In the genomic region with DNA sequence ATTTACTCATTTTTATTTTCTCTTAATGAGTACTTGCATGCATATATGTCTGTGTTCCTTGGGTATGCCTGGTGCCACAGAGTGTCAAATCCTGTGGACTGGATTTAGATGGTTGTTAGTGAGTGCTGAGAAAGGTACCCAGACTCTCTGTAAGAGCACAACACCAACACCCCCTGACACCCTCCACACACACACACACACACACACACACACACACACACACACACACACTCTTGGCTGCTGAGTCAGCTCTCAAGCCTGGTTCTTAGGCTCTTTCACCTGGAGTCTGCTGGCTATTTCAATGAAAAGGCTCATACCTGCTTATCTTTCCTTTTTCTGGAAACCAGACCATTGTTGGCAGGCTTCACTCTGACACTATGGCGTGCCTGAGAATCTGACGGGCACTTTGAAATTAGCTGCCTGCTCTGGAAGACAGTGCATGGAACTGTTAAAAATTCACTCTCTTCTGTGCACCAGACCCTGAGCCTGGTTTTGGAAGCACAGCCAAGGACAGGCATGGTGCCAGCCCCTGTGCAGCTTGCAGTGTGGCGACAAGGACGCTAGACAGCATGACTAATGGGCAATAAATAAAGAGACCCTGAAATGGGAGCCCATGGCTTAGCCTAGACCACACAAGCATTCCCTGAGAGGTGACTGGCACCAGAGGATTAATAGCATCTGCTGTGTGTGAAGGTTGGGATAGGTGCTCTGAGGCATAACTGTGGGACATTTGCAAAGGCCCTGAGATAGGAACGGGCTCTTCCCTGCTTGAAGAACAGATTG, we compare ENCODE assay signal across 9 mouse cellular contexts. TPM values are rescaled to one million over a fixed set of nuclear protein-coding genes. Genes with fewer than 3 reads are reported as not detected.
DNase-seq lines count a peak whose midpoint lies in the region; ATAC-seq and TF ChIP-seq lines count a peak whose summit lies in the region.
"Had no signal": no experiment of that assay in that cellular context is flagged by ENCODE, and none has a peak within 500 bp of the region (broad histone marks: within the 10 kb centered on the region; RNA-seq: fewer than 3 reads in every experiment).

No protein-coding gene starts in this region.

- H3K27ac ChIP-seq in hindbrain, embryonic 12.5 days, result no peak overlapping the region
- no peak overlapping the region for H3K27ac ChIP-seq in hindbrain, embryonic 11.5 days (ENCODE audit: low read depth, low read length)
- H3K27ac ChIP-seq in heart, embryonic 15.5 days, result peak overlapping the region; percentile 55
- 0 out of 2 replicates have a peak overlapping the region, but pooled peaks have one; percentile 24 for H3K27ac ChIP-seq in neural tube, embryonic 13.5 days (replicated peaks)
- no peak overlapping the region for H3K27ac ChIP-seq in intestine, postnatal 0 days (ENCODE audit: low read depth, low read length)
- H3K27ac ChIP-seq: lung, embryonic 15.5 days had no signal

- H3K4me1 ChIP-seq in hindbrain, embryonic 12.5 days, result no peaks in the 10 kb centered on the region
- no peaks in the 10 kb centered on the region for H3K4me1 ChIP-seq in hindbrain, embryonic 11.5 days (replicated peaks; ENCODE audit: control insufficient read depth, insufficient read depth, low read length)
- H3K4me1 ChIP-seq in heart, embryonic 15.5 days (replicated peaks), result peaks cover 15% of the 10 kb centered on the region
- H3K4me1 ChIP-seq in neural tube, embryonic 13.5 days (replicated peaks), result peaks cover 12% of the 10 kb centered on the region
- H3K4me1 ChIP-seq in intestine, postnatal 0 days (replicated peaks; ENCODE audit: control insufficient read depth, insufficient read depth, low read length), result no peaks in the 10 kb centered on the region

- no peaks in the 10 kb centered on the region for H3K36me3 ChIP-seq in hindbrain, embryonic 12.5 days
- H3K36me3 ChIP-seq in hindbrain, embryonic 11.5 days (ENCODE audit: control insufficient read depth, insufficient read depth, low read length), result no peaks in the 10 kb centered on the region
- no peaks in the 10 kb centered on the region for H3K36me3 ChIP-seq in heart, embryonic 15.5 days
- H3K36me3 ChIP-seq in neural tube, embryonic 13.5 days, result no peaks in the 10 kb centered on the region
- H3K36me3 ChIP-seq in intestine, postnatal 0 days (ENCODE audit: control insufficient read depth, insufficient read depth), result no peaks in the 10 kb centered on the region
- H3K36me3 ChIP-seq: lung, embryonic 15.5 days had no signal

- no peak overlapping the region for H3K4me3 ChIP-seq in hindbrain, embryonic 12.5 days
- no peak overlapping the region for H3K4me3 ChIP-seq in hindbrain, embryonic 11.5 days (ENCODE audit: low read depth, low read length)
- no peak overlapping the region for H3K4me3 ChIP-seq in heart, embryonic 15.5 days
- H3K4me3 ChIP-seq in neural tube, embryonic 13.5 days, result no peak overlapping the region
- H3K4me3 ChIP-seq in intestine, postnatal 0 days (ENCODE audit: low read depth, low read length), result no peak overlapping the region
- H3K4me3 ChIP-seq: lung, embryonic 15.5 days had no signal

- no peaks in the 10 kb centered on the region for H3K9me3 ChIP-seq in hindbrain, embryonic 12.5 days (replicated peaks)
- H3K9me3 ChIP-seq in hindbrain, embryonic 11.5 days (ENCODE audit: control insufficient read depth, low read length), result no peaks in the 10 kb centered on the region
- H3K9me3 ChIP-seq in heart, embryonic 15.5 days (replicated peaks), result no peaks in the 10 kb centered on the region
- H3K9me3 ChIP-seq in neural tube, embryonic 13.5 days, result 0 out of 2 replicates have a peak, but pooled peaks cover 5% of the 10 kb centered on the region
- H3K9me3 ChIP-seq in intestine, postnatal 0 days (ENCODE audit: control insufficient read depth), result no peaks in the 10 kb centered on the region
- H3K9me3 ChIP-seq: lung, embryonic 15.5 days had no signal

- TF ChIP-seq CTCF in intestine, postnatal 0 days (IDR thresholded peaks at IDR 0.05; ENCODE audit: low read depth), result no peak

- no peak overlapping the region for H3K4me2 ChIP-seq in hindbrain, embryonic 12.5 days (replicated peaks)
- no peak overlapping the region for H3K4me2 ChIP-seq in hindbrain, embryonic 11.5 days (replicated peaks; ENCODE audit: low read depth, low read length)
- no peak overlapping the region; the same call in 1 of the 2 replicates for H3K4me2 ChIP-seq in heart, embryonic 15.5 days
- H3K4me2 ChIP-seq in neural tube, embryonic 13.5 days, result no peak overlapping the region
- H3K4me2 ChIP-seq in intestine, postnatal 0 days (replicated peaks; ENCODE audit: low read depth), result no peak overlapping the region
- H3K4me2 ChIP-seq: lung, embryonic 15.5 days had no signal

- no peaks in the 10 kb centered on the region for H3K27me3 ChIP-seq in hindbrain, embryonic 12.5 days
- H3K27me3 ChIP-seq in hindbrain, embryonic 11.5 days (ENCODE audit: control insufficient read depth, insufficient read depth, low read length), result no peaks in the 10 kb centered on the region
- H3K27me3 ChIP-seq in heart, embryonic 15.5 days, result peaks cover 6% of the 10 kb centered on the region; the same call in 1 of the 2 replicates
- no peaks in the 10 kb centered on the region; the same call in 1 of the 2 replicates for H3K27me3 ChIP-seq in neural tube, embryonic 13.5 days
- no peaks in the 10 kb centered on the region for H3K27me3 ChIP-seq in intestine, postnatal 0 days (replicated peaks; ENCODE audit: control insufficient read depth, insufficient read depth, low read length)
- H3K27me3 ChIP-seq: lung, embryonic 15.5 days had no signal

- DNase-seq in hindbrain, embryonic 11.5 days (ENCODE audit: low spot score), result no peak
- peak; percentile 46 for DNase-seq in brain, adult 2 months (ENCODE audit: low read depth, low spot score)
- DNase-seq in layer of hippocampus, adult 18-20 months (ENCODE audit: low spot score in 2 of 2), result peak; percentile 20 to 69
- DNase-seq in embryo, embryonic 10.5 days (ENCODE audit: low spot score), result no peak

- peak; percentile 87 for ATAC-seq in hindbrain, embryonic 12.5 days (ENCODE audit: low FRiP score)
- ATAC-seq in hindbrain, embryonic 11.5 days (ENCODE audit: low FRiP score), result no peak
- ATAC-seq in heart, embryonic 15.5 days (replicated peaks; ENCODE audit: insufficient number of reproducible peaks, insufficient read depth, low FRiP score, low read depth), result peak; percentile 85
- peak; percentile 97 for ATAC-seq in neural tube, embryonic 13.5 days (ENCODE audit: low read depth)
- ATAC-seq in intestine, postnatal 0 days, result no peak

- WGBS in hindbrain, embryonic 12.5 days, result 45% methylated on average over 5 of the region's 5 CpGs
- 58% methylated on average over 5 of the region's 5 CpGs for WGBS in hindbrain, embryonic 11.5 days
- WGBS in heart, embryonic 15.5 days, result 23% methylated on average over 5 of the region's 5 CpGs
- 25% methylated on average over 5 of the region's 5 CpGs for WGBS in neural tube, embryonic 13.5 days
- 54% methylated on average over 5 of the region's 5 CpGs for WGBS in intestine, postnatal 0 days

- H3K9ac ChIP-seq in hindbrain, embryonic 12.5 days, result no peak overlapping the region
- H3K9ac ChIP-seq in hindbrain, embryonic 11.5 days (ENCODE audit: low read depth, low read length), result no peak overlapping the region
- H3K9ac ChIP-seq in heart, embryonic 15.5 days, result no peak overlapping the region
- H3K9ac ChIP-seq in neural tube, embryonic 13.5 days, result no peak overlapping the region
- no peak overlapping the region for H3K9ac ChIP-seq in intestine, postnatal 0 days (ENCODE audit: low read depth, low read length)
- H3K9ac ChIP-seq: lung, embryonic 15.5 days had no signal

RNA-seq across cellular contexts. Expression of gene Kank1, which starts 49.2 kb away (rescaled TPM):
- 20.2 and 20.4 TPM in 2 replicates for polyA plus RNA-seq in hindbrain, embryonic 12.5 days (2016; fragmentation: Nextera tagmentation; extraction: Ambion mirVana)
- polyA plus RNA-seq in hindbrain, embryonic 11.5 days (2014; fragmentation: Nextera tagmentation; extraction: Ambion mirVana), result 11.5 and 12.0 TPM in 2 replicates
- polyA plus RNA-seq in heart, embryonic 15.5 days (2015; fragmentation: Nextera tagmentation; extraction: Ambion mirVana), result 48.3 and 53.2 TPM in 2 replicates
- 10 to 100 TPM; 17.8 to 20.1 TPM for total RNA-seq in layer of hippocampus, adult 18-20 months (2021)
- 10.3 and 13.0 TPM in 2 replicates for polyA plus RNA-seq in neural tube, embryonic 13.5 days (2015; fragmentation: Nextera tagmentation; extraction: Ambion mirVana)
- polyA plus RNA-seq in intestine, postnatal 0 days (2015; fragmentation: Nextera tagmentation; extraction: Ambion mirVana), result 6.0 and 6.9 TPM in 2 replicates

Comparison
In these comparisons a context has a peak if more than half of its experiments do, and no peak if none do; other contexts are left out.
1. ATAC-seq: peak in hindbrain, embryonic 12.5 days (single experiment), heart, embryonic 15.5 days (single experiment) and neural tube, embryonic 13.5 days (single experiment); none in hindbrain, embryonic 11.5 days (single experiment) and intestine, postnatal 0 days (single experiment).
2. H3K27ac ChIP-seq: peak in heart, embryonic 15.5 days (single experiment) and neural tube, embryonic 13.5 days (single experiment); none in hindbrain, embryonic 12.5 days (single experiment), hindbrain, embryonic 11.5 days (single experiment) and intestine, postnatal 0 days (single experiment).
3. DNase-seq: peak in brain, adult 2 months (single experiment) and layer of hippocampus, adult 18-20 months (2 of 2); none in hindbrain, embryonic 11.5 days (single experiment) and embryo, embryonic 10.5 days (single experiment).